ENCODE assay signal across 11 mouse cellular contexts in the genomic region with DNA sequence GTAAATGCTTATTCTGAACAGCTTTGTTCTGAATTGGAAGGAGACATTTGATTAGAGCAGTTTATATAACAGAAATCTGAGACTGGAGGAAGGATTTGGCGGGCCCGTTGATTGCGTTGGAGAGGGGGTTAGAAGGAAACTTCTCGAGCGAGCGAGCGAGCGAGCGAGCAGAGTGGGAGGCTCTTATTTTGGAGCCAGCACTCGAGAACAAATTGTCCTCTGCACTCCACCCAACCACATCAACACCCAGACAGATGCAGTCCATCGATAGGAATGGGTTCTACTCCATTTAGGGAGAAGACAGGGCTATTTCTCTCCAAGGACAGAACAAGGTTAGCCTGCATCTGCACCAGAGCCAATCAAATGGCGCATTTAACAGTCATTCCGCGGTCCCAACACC. TPM values are rescaled to one million over a fixed set of nuclear protein-coding genes. Genes with fewer than 3 reads are reported as not detected.
DNase-seq lines count a peak whose midpoint lies in the region; ATAC-seq and TF ChIP-seq lines count a peak whose summit lies in the region.
"Had no signal": no experiment of that assay in that cellular context is flagged by ENCODE, and none has a peak within 500 bp of the region (broad histone marks: within the 10 kb centered on the region; RNA-seq: fewer than 3 reads in every experiment).

No protein-coding gene starts in this region.

- no peaks in the 10 kb centered on the region for H3K9me3 ChIP-seq in kidney, embryonic 15.5 days (replicated peaks)
- no peaks in the 10 kb centered on the region for H3K9me3 ChIP-seq in embryonic facial prominence, embryonic 13.5 days
- H3K9me3 ChIP-seq: heart, embryonic 15.5 days had no signal

- ATAC-seq in kidney, embryonic 15.5 days (replicated peaks; ENCODE audit: low FRiP score): no peak
- ATAC-seq in embryonic facial prominence, embryonic 13.5 days (ENCODE audit: insufficient number of reproducible peaks, insufficient read depth, low FRiP score, low TSS enrichment, low read depth): no peak

- H3K27ac ChIP-seq in kidney, embryonic 15.5 days: no peak overlapping the region
- H3K27ac ChIP-seq in embryonic facial prominence, embryonic 13.5 days: peak overlapping the region; percentile 60
- peak overlapping the region; percentile 88 for H3K27ac ChIP-seq in left cerebral cortex, adult 2 months
- H3K27ac ChIP-seq: heart, embryonic 15.5 days had no signal

- no peak for TF ChIP-seq CTCF in left cerebral cortex, adult 2 months (IDR thresholded peaks at IDR 0.05)

- H3K9ac ChIP-seq in kidney, embryonic 15.5 days: no peak overlapping the region
- no peak overlapping the region; the same call in 1 of the 2 replicates for H3K9ac ChIP-seq in embryonic facial prominence, embryonic 13.5 days
- H3K9ac ChIP-seq: heart, embryonic 15.5 days had no signal

- WGBS in kidney, embryonic 15.5 days: 58% methylated on average over 14 of the region's 14 CpGs
- 47% methylated on average over 14 of the region's 14 CpGs for WGBS in embryonic facial prominence, embryonic 13.5 days

- no peaks in the 10 kb centered on the region for H3K36me3 ChIP-seq in kidney, embryonic 15.5 days
- no peaks in the 10 kb centered on the region for H3K36me3 ChIP-seq in embryonic facial prominence, embryonic 13.5 days
- H3K36me3 ChIP-seq: heart, embryonic 15.5 days had no signal

- H3K4me3 ChIP-seq in kidney, embryonic 15.5 days (replicated peaks): no peak overlapping the region
- 0 out of 2 replicates have a peak overlapping the region, but pooled peaks have one; percentile 1 for H3K4me3 ChIP-seq in embryonic facial prominence, embryonic 13.5 days
- no peak overlapping the region for H3K4me3 ChIP-seq in left cerebral cortex, adult 2 months
- H3K4me3 ChIP-seq: heart, embryonic 15.5 days had no signal

- intact Hi-C loops in left cerebral cortex, adult 2 months (cut with DNase I): loop anchor here (5.0 to 10.0 kb wide), 3 partner anchors 220 to 672 kb away; a partner anchor contains a TSS

- DNase-seq in kidney, adult 11 months: no peak
- peak; percentile 24 to 49 for DNase-seq in left cerebral cortex, adult 2 months (ENCODE audit: extremely low spot score in 1 of 2, low spot score in 2 of 2)
- DNase-seq in right cerebral cortex, postnatal 25 days: peak; percentile 51
- no peak for DNase-seq in retina, postnatal 1 day
- DNase-seq in spleen, postnatal 10 days (ENCODE audit: low spot score in 2 of 2): no peak
- DNase-seq in adipocyte (ENCODE audit: low spot score): no peak
- DNase-seq: liver; thymus, postnatal 25 days had no signal

- 0 out of 2 replicates have a peak, but pooled peaks cover 3% of the 10 kb centered on the region for H3K4me1 ChIP-seq in kidney, embryonic 15.5 days
- peaks cover 43% of the 10 kb centered on the region for H3K4me1 ChIP-seq in embryonic facial prominence, embryonic 13.5 days
- H3K4me1 ChIP-seq: heart, embryonic 15.5 days had no signal

- H3K27me3 ChIP-seq in kidney, embryonic 15.5 days: 0 out of 2 replicates have a peak, but pooled peaks cover 2% of the 10 kb centered on the region
- peaks cover 5% of the 10 kb centered on the region; the same call in 1 of the 2 replicates for H3K27me3 ChIP-seq in embryonic facial prominence, embryonic 13.5 days
- H3K27me3 ChIP-seq: heart, embryonic 15.5 days had no signal

- peak overlapping the region; percentile 10 for H3K4me2 ChIP-seq in kidney, embryonic 15.5 days
- peak overlapping the region; percentile 47 for H3K4me2 ChIP-seq in embryonic facial prominence, embryonic 13.5 days
- H3K4me2 ChIP-seq: heart, embryonic 15.5 days had no signal

RNA-seq across cellular contexts. Expression of a gene that starts 39.1 kb away (rescaled TPM):
- polyA plus RNA-seq in kidney, embryonic 15.5 days (2015; fragmentation: Nextera tagmentation; extraction: Ambion mirVana): 9.8 and 11.6 TPM in 2 replicates
- polyA plus RNA-seq in embryonic facial prominence, embryonic 13.5 days (2015; fragmentation: Nextera tagmentation; extraction: Ambion mirVana): 13.6 and 16.1 TPM in 2 replicates
- under 1 TPM in 1 of 2 experiments, not detected in 1; 0.11 TPM for total RNA-seq in left cerebral cortex, adult 2 months (2021)

Comparison
In these comparisons a context has a peak if more than half of its experiments do, and no peak if none do; other contexts are left out.
1. DNase-seq: peak in left cerebral cortex, adult 2 months (2 of 2) and right cerebral cortex, postnatal 25 days (single experiment); none in kidney, adult 11 months (single experiment), retina, postnatal 1 day (single experiment), spleen, postnatal 10 days (0 of 2) and adipocyte (single experiment).